Mouse (Mus musculus): ENCODE measurements at regions not wholly inside any gene's neighbourhood (a gene's known extent, or its start where the extent isn't known, plus 50 kb on each side); places are given as distances from the start of the nearest gene placed in this dataset.

- no peak for TF ChIP-seq EP300 (optimal IDR thresholded peaks at IDR 0.05)
- no peak for TF ChIP-seq CTCF (IDR thresholded peaks at IDR 0.05; ENCODE audit: low read depth)
Observed at GRCm38 (mm10) chr3:133680805-133681204, 135.9 kb upstream of the Tet2 start.

Measured in stomach, postnatal 0 days (tissue).